Mouse (Mus musculus): ENCODE data around the gene Cacna1f. TPM values are rescaled to one million over a fixed set of nuclear protein-coding genes. Genes with fewer than 3 reads are reported as not detected.

Cacna1f gene
- total RNA-seq, 2 experiments from 2014 or later = 0.08 TPM; not detected in 1

GRCm38 (mm10) chrX:7586356-7586755 is 20.5 kb upstream of the Cacna1f start:
- no peak for DNase-seq (ENCODE audit: low spot score in 2 of 2)
- H3K27ac ChIP-seq = no peak overlapping the region
- no peak for TF ChIP-seq CTCF (conservative IDR thresholded peaks at IDR 0.05)
- H3K4me3 ChIP-seq = no peak overlapping the region

DNA sequence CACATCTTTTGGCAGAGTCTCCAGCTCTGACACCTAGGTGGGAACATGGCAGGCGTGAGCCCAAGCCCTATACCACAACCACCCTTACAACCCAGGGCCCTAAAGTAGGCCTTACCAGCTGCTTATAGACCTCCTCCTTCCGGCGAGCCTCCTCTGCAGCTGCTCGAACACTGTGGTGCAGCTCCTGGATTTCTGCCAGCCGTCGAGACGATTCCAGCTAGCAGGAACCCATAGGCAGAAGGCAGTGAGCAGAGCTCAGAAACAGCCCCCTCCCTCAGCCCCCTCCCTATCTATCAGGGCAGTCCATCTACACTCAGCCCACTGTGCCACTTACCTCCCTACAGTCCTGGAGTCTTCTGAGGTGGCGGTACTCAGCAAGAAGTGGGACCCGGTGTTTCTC is 11.5 kb upstream of the Cacna1f start:
- H3K4me3 ChIP-seq = no peak overlapping the region
- TF ChIP-seq CTCF (conservative IDR thresholded peaks at IDR 0.05) = no peak
- no peak for DNase-seq (ENCODE audit: low spot score in 2 of 2)

DNA sequence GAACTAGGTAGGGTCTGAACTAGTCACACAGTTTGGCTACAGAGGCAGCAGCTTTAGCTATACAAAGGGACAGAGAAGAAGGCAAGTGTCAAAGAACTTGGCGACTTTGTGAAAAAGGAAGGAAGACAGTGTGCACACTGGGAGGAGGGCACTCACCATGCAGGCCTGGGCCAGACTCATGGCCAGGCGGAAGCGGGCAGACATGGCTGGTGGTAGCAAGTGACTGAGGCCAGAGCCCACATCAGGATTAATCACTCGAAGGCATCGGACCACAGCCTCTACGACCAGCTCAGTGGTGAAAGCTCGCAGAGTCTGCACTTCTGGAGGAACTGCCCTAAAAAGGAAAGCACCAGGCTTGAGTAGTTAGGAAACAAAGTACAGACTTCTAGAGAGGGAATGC is 2.9 kb upstream of the Cacna1f start:
- DNase-seq (ENCODE audit: low spot score in 2 of 2) = no peak
- peak overlapping the region; percentile 65; the same call in 1 of the 2 replicates for H3K4me3 ChIP-seq
- H3K27ac ChIP-seq = no peak overlapping the region
- no peak for TF ChIP-seq CTCF (conservative IDR thresholded peaks at IDR 0.05)

More for the DNA sequence above, 11.5 kb upstream of the Cacna1f start:
- no peak overlapping the region for H3K27ac ChIP-seq

DNA sequence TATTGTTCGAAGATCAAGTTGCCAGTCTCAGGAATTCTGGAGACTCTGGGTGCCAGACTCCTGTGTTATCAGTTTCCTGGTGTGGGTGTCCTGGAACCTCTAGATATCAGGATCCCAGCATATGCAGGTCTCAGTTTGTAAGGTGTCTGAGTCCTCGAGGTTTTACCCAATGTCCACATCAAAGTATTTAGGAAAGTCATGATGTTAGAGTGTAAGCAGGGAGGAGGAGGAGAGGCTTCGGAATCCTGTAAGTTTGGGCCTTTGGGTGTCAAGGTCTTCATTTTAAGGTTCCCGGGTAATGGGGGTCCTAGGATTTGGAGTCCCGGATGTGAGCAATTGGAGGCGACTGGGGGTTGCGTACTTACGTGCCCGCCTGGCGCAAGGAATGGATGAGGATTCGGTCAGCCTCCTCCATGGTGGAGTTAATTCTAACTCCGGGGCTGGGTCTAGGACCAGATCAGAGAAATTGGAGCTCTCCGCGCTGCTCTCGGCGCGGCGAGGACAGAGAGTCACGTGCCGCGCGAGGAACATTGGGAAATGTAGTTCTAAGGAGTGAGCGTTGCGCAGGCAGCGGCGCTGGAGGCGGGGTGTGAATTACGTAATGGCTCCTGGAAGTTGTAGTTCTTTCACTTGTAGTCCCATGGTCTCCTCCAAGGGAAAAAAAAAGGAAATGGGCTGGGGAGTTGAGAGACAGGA is 1.9 kb upstream of the Cacna1f start, which contains the start of gene Ccdc22:
Ccdc22 (minus strand) TSS at position 639 of the 696 bp plus-strand sequence.
- no peak for TF ChIP-seq CTCF (conservative IDR thresholded peaks at IDR 0.05)
- peak within 1 kb of the TSS; percentile 65 for H3K4me3 ChIP-seq
- H3K27ac ChIP-seq = peak within 1 kb of the TSS; percentile 88
- DNase-seq (ENCODE audit: low spot score in 2 of 2) = peak; percentile 75 to 84

GRCm38 (mm10) chrX:7605575-7605941 is 1.3 kb upstream of the Cacna1f start:
- no peak for TF ChIP-seq CTCF (conservative IDR thresholded peaks at IDR 0.05)
- H3K4me3 ChIP-seq = peak overlapping the region; percentile 65; the same call in 1 of the 2 replicates
- peak overlapping the region; percentile 88; the same call in 1 of the 2 replicates for H3K27ac ChIP-seq
- DNase-seq (ENCODE audit: low spot score in 2 of 2) = no peak

DNA sequence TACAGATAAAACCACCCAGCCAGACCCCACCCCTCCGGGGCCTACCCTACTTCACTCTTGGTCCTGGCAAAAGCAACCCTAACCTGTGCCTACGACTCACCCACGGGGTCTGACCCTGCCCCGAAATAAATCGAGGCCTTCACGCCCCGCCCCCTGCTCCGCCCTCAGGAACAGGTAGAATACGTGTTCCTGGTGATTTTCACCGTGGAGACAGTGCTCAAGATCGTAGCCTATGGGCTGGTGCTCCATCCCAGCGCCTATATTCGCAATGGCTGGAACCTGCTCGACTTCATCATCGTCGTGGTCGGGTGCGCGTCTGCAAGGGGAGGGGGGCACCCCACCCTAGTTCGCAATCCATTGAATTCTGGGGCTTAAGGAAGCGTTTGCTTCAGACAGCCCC is 3.2 kb downstream of the Cacna1f start:
- Histone ChIP-seq H3K4me3 (peak overlapping the region; percentile 59), H3K27ac (peak overlapping the region; percentile 75)
- TF ChIP-seq CTCF (conservative IDR thresholded peaks at IDR 0.05) = no peak
- DNase-seq (ENCODE audit: low spot score in 2 of 2) = peak in 1 of 2 experiments; percentile 6

- Histone ChIP-seq H3K4me3 (peak overlapping the region; percentile 59), H3K27ac (peak overlapping the region; percentile 75)
- peak in 1 of 2 experiments; percentile 7 for DNase-seq (ENCODE audit: low spot score in 2 of 2)
- TF ChIP-seq CTCF (conservative IDR thresholded peaks at IDR 0.05) = no peak
Observed at GRCm38 (mm10) chrX:7610536-7611258, 3.8 kb downstream of the Cacna1f start.

- no peak overlapping the region for H3K27ac ChIP-seq
- DNase-seq (ENCODE audit: low spot score in 2 of 2) = no peak
- H3K4me3 ChIP-seq = no peak overlapping the region
- TF ChIP-seq CTCF (conservative IDR thresholded peaks at IDR 0.05) = no peak
Observed at GRCm38 (mm10) chrX:7617889-7618551, 11.1 kb downstream of the Cacna1f start.

DNA sequence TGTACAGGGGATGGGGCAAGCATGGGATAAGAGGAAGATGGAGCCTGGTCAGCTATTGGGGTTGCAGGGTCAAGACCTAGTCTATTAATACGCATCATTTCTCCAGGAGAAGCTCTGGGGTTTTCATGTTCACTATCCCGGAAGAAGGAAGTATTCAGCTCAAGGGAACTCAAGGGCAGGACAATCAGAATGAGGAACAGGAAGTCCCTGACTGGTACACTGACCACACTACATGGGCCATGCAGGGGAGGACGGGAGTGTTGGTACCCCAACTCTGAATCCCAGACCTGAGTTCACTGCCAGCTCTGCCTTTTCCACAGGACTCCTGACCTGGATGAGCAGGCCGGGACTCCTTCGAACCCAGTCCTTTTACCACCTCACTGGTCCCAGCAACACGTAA is 25.7 kb downstream of the Cacna1f start:
- no peak for DNase-seq (ENCODE audit: low spot score in 2 of 2)
- H3K27ac ChIP-seq = no peak overlapping the region
- no peak for TF ChIP-seq CTCF (conservative IDR thresholded peaks at IDR 0.05)
- H3K4me3 ChIP-seq = no peak overlapping the region

- no peak for DNase-seq (ENCODE audit: low spot score in 2 of 2)
- Histone ChIP-seq H3K4me3 (no peak overlapping the region), H3K27ac (peak overlapping the region; percentile 18; the same call in 1 of the 2 replicates)
- no peak for TF ChIP-seq CTCF (conservative IDR thresholded peaks at IDR 0.05)
Observed at GRCm38 (mm10) chrX:7635101-7635500, 28.2 kb downstream of the Cacna1f start.

GRCm38 (mm10) chrX:7638401-7639091 is 31.7 kb downstream of the Cacna1f start, which contains the start of gene Syp:
Gene Syp, plus strand, starts transcription at chrX:7638471.
- no peak for TF ChIP-seq CTCF (conservative IDR thresholded peaks at IDR 0.05)
- H3K27ac ChIP-seq = peak within 1 kb of the TSS; percentile 90
- peak; percentile 86 to 90 for DNase-seq (ENCODE audit: low spot score in 2 of 2)
- H3K4me3 ChIP-seq = peak within 1 kb of the TSS; percentile 58

- Histone ChIP-seq H3K4me3 (peak overlapping the region; percentile 58), H3K27ac (peak overlapping the region; percentile 90)
- no peak for TF ChIP-seq CTCF (conservative IDR thresholded peaks at IDR 0.05)
- DNase-seq (ENCODE audit: low spot score in 2 of 2) = no peak
Observed at GRCm38 (mm10) chrX:7639536-7640325, 32.8 kb downstream of the Cacna1f start.
